Mouse (Mus musculus) mature B cell (primary cell): ENCODE data around the gene Itgae.

ENCODE experiments used
- in situ Hi-C: fragments of 300-500 bp; cut with MboI; formaldehyde crosslinking; loops from 2 replicates; pipeline ENCODE4 v1.14.3; 2019

Gene Itgae

GRCm38 (mm10) chr11:73148209-73148608 lies 57.8 kb downstream of the Itgae start:
- in situ Hi-C loops: no loop called here

- in situ Hi-C loops: no loop called here
Measured at GRCm38 (mm10) chr11:73155071-73155470, 64.7 kb downstream of the Itgae start.

GRCm38 (mm10) chr11:73159957-73160810 lies 69.8 kb downstream of the Itgae start, which contains the start of gene P2rx5:
P2rx5 (plus strand) TSS chr11:73160421.
- in situ Hi-C loops: no loop called here

- in situ Hi-C loops: no loop called here
Measured at GRCm38 (mm10) chr11:73160811-73161200, 70.4 kb downstream of the Itgae start.

- in situ Hi-C loops: no loop called here
Measured at GRCm38 (mm10) chr11:73161616-73162015, 71.2 kb downstream of the Itgae start.

GRCm38 (mm10) chr11:73162284-73162683 lies 71.9 kb downstream of the Itgae start:
- in situ Hi-C loops: no loop called here

- in situ Hi-C loops: no loop called here
Measured at GRCm38 (mm10) chr11:73168071-73168470, 77.7 kb downstream of the Itgae start.

- in situ Hi-C loops: no loop called here
Measured at GRCm38 (mm10) chr11:73168576-73168975, 78.2 kb downstream of the Itgae start.

GRCm38 (mm10) chr11:73169231-73169630 lies 78.8 kb downstream of the Itgae start:
- in situ Hi-C loops: no loop called here

- in situ Hi-C loops: no loop called here
Measured at GRCm38 (mm10) chr11:73172186-73172585, 81.8 kb downstream of the Itgae start.

- in situ Hi-C loops: no loop called here
Measured at GRCm38 (mm10) chr11:73175612-73176011, 85.2 kb downstream of the Itgae start.

- in situ Hi-C loops: no loop called here
Measured at GRCm38 (mm10) chr11:73176186-73176585, 85.8 kb downstream of the Itgae start.

GRCm38 (mm10) chr11:73176608-73177508 lies 86.5 kb downstream of the Itgae start, which contains the start of the genes Emc6 and Tax1bp3:
Emc6 (minus strand) TSS chr11:73177037.
Tax1bp3 (plus strand) TSS chr11:73177083.
- in situ Hi-C loops: no loop called here

- in situ Hi-C loops: no loop called here
Measured at GRCm38 (mm10) chr11:73177509-73177875, 87.1 kb downstream of the Itgae start.

- in situ Hi-C loops: no loop called here
Measured at GRCm38 (mm10) chr11:73177895-73178294, 87.5 kb downstream of the Itgae start.

- in situ Hi-C loops: no loop called here
Measured at GRCm38 (mm10) chr11:73185872-73186615, 95.7 kb downstream of the Itgae start.

GRCm38 (mm10) chr11:73187231-73187630 lies 96.8 kb downstream of the Itgae start:
- in situ Hi-C loops: no loop called here

- in situ Hi-C loops: no loop called here
Measured at GRCm38 (mm10) chr11:73193047-73193446, 102.7 kb downstream of the Itgae start.

- in situ Hi-C loops: no loop called here
Measured at GRCm38 (mm10) chr11:73194444-73194843, 104.1 kb downstream of the Itgae start.
